Mouse (Mus musculus) urinary bladder, postnatal 36 days (tissue): ENCODE measurements at regions not wholly inside any gene's neighbourhood (a gene's known extent, or its start where the extent isn't known, plus 50 kb on each side); places are given as distances from the start of the nearest gene placed in this dataset.

Experiments used
- DNase-seq, 2 experiments: peaks; one replicate each; pipeline ENCODE4 v3.0.0; 2022; ENCODE audit warnings: low spot score in 2 of 2, mixed read lengths in 1 of 2

GRCm38 (mm10) chr19:55985518-55985917 lies 243.9 kb downstream of the Tcf7l2 start:
- DNase-seq, result no peak

GRCm38 (mm10) chr19:55991791-55992726 lies 250.4 kb downstream of the Tcf7l2 start:
- no peak for DNase-seq

- no peak for DNase-seq
Measured at GRCm38 (mm10) chr19:55992727-55993066, 251.1 kb downstream of the Tcf7l2 start.

GRCm38 (mm10) chr19:55995721-55996120 lies 254.1 kb downstream of the Tcf7l2 start:
- peak; percentile 3 to 9 for DNase-seq

GRCm38 (mm10) chr19:55998454-55999180 lies 257.0 kb downstream of the Tcf7l2 start:
- no peak for DNase-seq

GRCm38 (mm10) chr19:55999409-55999808 lies 257.8 kb downstream of the Tcf7l2 start:
- no peak for DNase-seq

- no peak for DNase-seq
Measured at GRCm38 (mm10) chr19:56001428-56001827, 259.8 kb downstream of the Tcf7l2 start.

GRCm38 (mm10) chr19:56005886-56006285 lies 264.3 kb downstream of the Tcf7l2 start:
- no peak for DNase-seq

- DNase-seq, result no peak
Measured at GRCm38 (mm10) chr19:56007433-56007832, 265.8 kb downstream of the Tcf7l2 start.

- no peak for DNase-seq
Measured at GRCm38 (mm10) chr19:56010766-56011165, 269.1 kb downstream of the Tcf7l2 start.

GRCm38 (mm10) chr19:56011292-56011691 lies 269.7 kb downstream of the Tcf7l2 start:
- DNase-seq, result no peak

- DNase-seq, result no peak
Measured at GRCm38 (mm10) chr19:56016548-56017346, 270.2 kb upstream of the Habp2 start.

GRCm38 (mm10) chr19:56017524-56017923 lies 269.4 kb upstream of the Habp2 start:
- no peak for DNase-seq

- no peak for DNase-seq
Measured at GRCm38 (mm10) chr19:56019143-56019542, 267.8 kb upstream of the Habp2 start.

- peak in 1 of 2 experiments; percentile 7 for DNase-seq
Measured at GRCm38 (mm10) chr19:56022348-56022747, 264.6 kb upstream of the Habp2 start.

- no peak for DNase-seq
Measured at GRCm38 (mm10) chr19:56024599-56024998, 262.3 kb upstream of the Habp2 start.

- no peak for DNase-seq
Measured at GRCm38 (mm10) chr19:56029428-56030281, 257.3 kb upstream of the Habp2 start.

- DNase-seq, result no peak
Measured at GRCm38 (mm10) chr19:56030401-56030925, 256.5 kb upstream of the Habp2 start.

- DNase-seq, result no peak
Measured at GRCm38 (mm10) chr19:56034552-56034951, 252.4 kb upstream of the Habp2 start.

GRCm38 (mm10) chr19:56037584-56037983 lies 249.4 kb upstream of the Habp2 start:
- no peak for DNase-seq
